ENCODE assay signal across 8 mouse cellular contexts in genomic region chr13:43480595-43480956, GRCm38 (mm10). TPM values are rescaled to one million over a fixed set of nuclear protein-coding genes. Genes with fewer than 3 reads are reported as not detected.
DNase-seq lines count a peak whose midpoint lies in the region; ATAC-seq and TF ChIP-seq lines count a peak whose summit lies in the region.

No protein-coding gene starts in this region.

- TF ChIP-seq RAD21 in CH12.LX (IDR thresholded peaks at IDR 0.05; ENCODE audit: low read depth, low read length) = no peak

- ATAC-seq in heart, embryonic 11.5 days (replicated peaks; ENCODE audit: insufficient number of reproducible peaks, low FRiP score, low TSS enrichment) = peak; percentile 33
- no peak for ATAC-seq in forebrain, embryonic 13.5 days
- ATAC-seq in liver, embryonic 14.5 days (ENCODE audit: insufficient read depth) = peak; percentile 63
- no peak; the same call in 1 of the 2 replicates for ATAC-seq in frontal cortex, adult (ENCODE audit: low TSS enrichment)

- H3K27ac ChIP-seq in heart, embryonic 11.5 days (ENCODE audit: low read depth, low read length) = peak overlapping the region; percentile 100
- peak overlapping the region; percentile 89 for H3K27ac ChIP-seq in CH12.LX (ENCODE audit: insufficient read depth, low read depth)
- peak overlapping the region; percentile 100 for H3K27ac ChIP-seq in forebrain, embryonic 13.5 days
- H3K27ac ChIP-seq in liver, embryonic 14.5 days = peak overlapping the region; percentile 85

- dilution Hi-C loops in CH12.LX (cut with MboI; ENCODE audit: extremely low pct_ligation_motif_present, extremely low pct_unique_long_range_greater_than_20kb, low sequenced_read_pairs) = no loop called here

- H3K27me3 ChIP-seq in heart, embryonic 11.5 days (ENCODE audit: control insufficient read depth, insufficient read depth, low read length) = no peaks in the 10 kb centered on the region
- no peaks in the 10 kb centered on the region for H3K27me3 ChIP-seq in CH12.LX (replicated peaks)
- no peaks in the 10 kb centered on the region for H3K27me3 ChIP-seq in forebrain, embryonic 13.5 days
- no peaks in the 10 kb centered on the region for H3K27me3 ChIP-seq in liver, embryonic 14.5 days (ENCODE audit: control insufficient read depth, insufficient read depth, low read length)

- H3K4me3 ChIP-seq in heart, embryonic 11.5 days (ENCODE audit: low read depth, low read length) = peak overlapping the region; percentile 98
- peak overlapping the region; percentile 64 to 91 (median 90) for H3K4me3 ChIP-seq in CH12.LX (replicated peaks in 1 of 3; ENCODE audit: low read depth in 2 of 3, low read length in 2 of 3, poor library complexity in 1 of 3)
- peak overlapping the region; percentile 91 for H3K4me3 ChIP-seq in forebrain, embryonic 13.5 days
- peak overlapping the region; percentile 73 to 93 for H3K4me3 ChIP-seq in liver, embryonic 14.5 days (ENCODE audit: insufficient read depth in 1 of 2, low read depth in 2 of 2, low read length in 2 of 2)

- H3K4me2 ChIP-seq in heart, embryonic 11.5 days = peak overlapping the region; percentile 78
- H3K4me2 ChIP-seq in CH12.LX (ENCODE audit: insufficient read depth, low read depth, poor library complexity, severe bottlenecking) = peak overlapping the region; percentile 57; the same call in 1 of the 2 replicates
- H3K4me2 ChIP-seq in forebrain, embryonic 13.5 days = peak overlapping the region; percentile 86
- peak overlapping the region; percentile 93 for H3K4me2 ChIP-seq in liver, embryonic 14.5 days (ENCODE audit: low read depth)

- H3K9ac ChIP-seq in heart, embryonic 11.5 days (ENCODE audit: low read depth, low read length) = peak overlapping the region; percentile 99
- H3K9ac ChIP-seq in CH12.LX (ENCODE audit: insufficient read depth, low read depth) = peak overlapping the region; percentile 94
- peak overlapping the region; percentile 99 for H3K9ac ChIP-seq in forebrain, embryonic 13.5 days
- H3K9ac ChIP-seq in liver, embryonic 14.5 days (replicated peaks) = peak overlapping the region; percentile 97

- DNase-seq in heart, adult 18-20 months = no peak
- no peak for DNase-seq in CH12.LX (ENCODE audit: extremely low read depth)
- no peak for DNase-seq in liver, embryonic 14.5 days (ENCODE audit: low read depth in 3 of 3, low spot score in 3 of 3)
- DNase-seq in layer of hippocampus, adult 11-12 months (ENCODE audit: low spot score) = no peak
- no peak for DNase-seq in cerebellum, adult 11 months

- no peak for TF ChIP-seq CTCF in CH12.LX (conservative IDR thresholded peaks at IDR 0.05 in 1 of 2, IDR thresholded peaks at IDR 0.05 in 1 of 2; ENCODE audit: low read depth in 2 of 2, low read length in 2 of 2)
- no peak for TF ChIP-seq CTCF in liver, embryonic 14.5 days (IDR thresholded peaks at IDR 0.05; ENCODE audit: low read depth)

- H3K79me2 ChIP-seq in CH12.LX (replicated peaks; ENCODE audit: control insufficient read depth, extremely low read depth, insufficient read depth, poor library complexity, severe bottlenecking) = peaks cover 47% of the 10 kb centered on the region

- no peak for TF ChIP-seq EP300 in CH12.LX (IDR thresholded peaks at IDR 0.05; ENCODE audit: low read length)
- no peak for TF ChIP-seq EP300 in liver, embryonic 14.5 days (IDR thresholded peaks at IDR 0.05; ENCODE audit: low read depth)

- WGBS in heart, embryonic 11.5 days (ENCODE audit: insufficient replicate concordance) = 0% methylated on average over 16 of the region's 67 CpGs
- no CpG with 5 or more reads among the region's 67 CpGs for WGBS in forebrain, embryonic 13.5 days
- under 1% methylated on average over 49 of the region's 67 CpGs for WGBS in liver, embryonic 14.5 days (ENCODE audit: insufficient replicate concordance)

- no peak for TF ChIP-seq POLR2A in CH12.LX (IDR thresholded peaks at IDR 0.05; ENCODE audit: low read depth, low read length)

- H3K36me3 ChIP-seq in heart, embryonic 11.5 days (ENCODE audit: control insufficient read depth, insufficient read depth, low read length) = no peaks in the 10 kb centered on the region
- peaks cover 0 to 10% of the 10 kb centered on the region in 2 experiments for H3K36me3 ChIP-seq in CH12.LX (replicated peaks in 1 of 2; ENCODE audit: control insufficient read depth in 1 of 2, insufficient read depth in 1 of 2, low read length in 1 of 2)
- no peaks in the 10 kb centered on the region for H3K36me3 ChIP-seq in forebrain, embryonic 13.5 days (ENCODE audit: poor library complexity, severe bottlenecking)
- no peaks in the 10 kb centered on the region for H3K36me3 ChIP-seq in liver, embryonic 14.5 days (replicated peaks; ENCODE audit: control insufficient read depth, insufficient read depth, low read depth)

- in situ Hi-C loops in CH12.LX (cut with MboI; ENCODE audit: low pct_ligation_motif_present, low pct_unique_long_range_greater_than_20kb, low sequenced_read_pairs) = no loop called here

- H3K9me3 ChIP-seq in heart, embryonic 11.5 days (replicated peaks; ENCODE audit: control insufficient read depth, low read length) = no peaks in the 10 kb centered on the region
- no peaks in the 10 kb centered on the region for H3K9me3 ChIP-seq in CH12.LX (replicated peaks; ENCODE audit: low read length)
- H3K9me3 ChIP-seq in forebrain, embryonic 13.5 days (replicated peaks) = no peaks in the 10 kb centered on the region
- H3K9me3 ChIP-seq in liver, embryonic 14.5 days (ENCODE audit: control insufficient read depth, low read length) = no peaks in the 10 kb centered on the region

- H3K4me1 ChIP-seq in heart, embryonic 11.5 days (ENCODE audit: control insufficient read depth, insufficient read depth, low read length) = peaks cover 11% of the 10 kb centered on the region
- peaks cover 10 to 33% of the 10 kb centered on the region in 2 experiments for H3K4me1 ChIP-seq in CH12.LX (ENCODE audit: control insufficient read depth in 1 of 2, insufficient read depth in 2 of 2)
- H3K4me1 ChIP-seq in forebrain, embryonic 13.5 days = peaks cover 29% of the 10 kb centered on the region
- H3K4me1 ChIP-seq in liver, embryonic 14.5 days (replicated peaks; ENCODE audit: control insufficient read depth in 2 of 2, insufficient read depth in 2 of 2, low read length in 1 of 2) = peaks cover 8 to 25% of the 10 kb centered on the region in 2 experiments

TF ChIP-seq in CH12.LX, 34 proteins besides CTCF, POLR2A, EP300 and RAD21:
- TF ChIP-seq CHD1 (IDR thresholded peaks at IDR 0.05; ENCODE audit: low read depth, low read length) = no peak
- TF ChIP-seq JUND (conservative IDR thresholded peaks at IDR 0.05; ENCODE audit: low read depth, low read length) = no peak
- no peak for TF ChIP-seq GABPA (IDR thresholded peaks at IDR 0.05; ENCODE audit: insufficient replicate concordance, low read depth, low read length)
- no peak for TF ChIP-seq ELF1 (IDR thresholded peaks at IDR 0.05; ENCODE audit: low read depth, low read length)
- no peak for TF ChIP-seq SMC3 (IDR thresholded peaks at IDR 0.05; ENCODE audit: low read depth, low read length)
- TF ChIP-seq JUN (IDR thresholded peaks at IDR 0.05; ENCODE audit: insufficient read depth, low read depth, low read length) = no peak
- TF ChIP-seq UBTF (IDR thresholded peaks at IDR 0.05; ENCODE audit: low read depth, low read length) = no peak
- TF ChIP-seq USF1 (IDR thresholded peaks at IDR 0.05; ENCODE audit: low read depth, low read length) = no peak
- no peak for TF ChIP-seq PAX5 (IDR thresholded peaks at IDR 0.05; ENCODE audit: low read length)
- no peak for TF ChIP-seq MYC (IDR thresholded peaks at IDR 0.05; ENCODE audit: low read depth, low read length)
- TF ChIP-seq MAZ (IDR thresholded peaks at IDR 0.05; ENCODE audit: low read depth, low read length) = no peak
- no peak for TF ChIP-seq MAFK (IDR thresholded peaks at IDR 0.05; ENCODE audit: insufficient replicate concordance, low read length)
- TF ChIP-seq ZKSCAN1 (IDR thresholded peaks at IDR 0.05; ENCODE audit: borderline replicate concordance, low read depth, low read length) = no peak
- TF ChIP-seq CHD2 (IDR thresholded peaks at IDR 0.05; ENCODE audit: low read length) = no peak
- no peak for TF ChIP-seq IRF4 (IDR thresholded peaks at IDR 0.05; ENCODE audit: low read depth, low read length)
- no peak for TF ChIP-seq HCFC1 (IDR thresholded peaks at IDR 0.05; ENCODE audit: low read depth, low read length)
- TF ChIP-seq NRF1 (IDR thresholded peaks at IDR 0.05; ENCODE audit: low read depth, low read length) = no peak
- no peak for TF ChIP-seq MXI1 (IDR thresholded peaks at IDR 0.05; ENCODE audit: low read depth, low read length)
- TF ChIP-seq POLR2AphosphoS2 (IDR thresholded peaks at IDR 0.05; ENCODE audit: low read depth, low read length) = no peak

RNA-seq across cellular contexts. Expression of gene Ranbp9, which starts 0.5 kb away (rescaled TPM):
- 8.8 and 12.2 TPM in 2 replicates for polyA plus RNA-seq in heart, embryonic 11.5 days (2014; fragmentation: Nextera tagmentation; extraction: Ambion mirVana)
- total RNA-seq in heart, adult 18-20 months (2021) = 10 to 100 TPM; 40.5 to 45.0 TPM
- total RNA-seq in CH12.LX (2012; rRNA removed) = 22.0 and 23.3 TPM in 2 replicates
- total RNA-seq in CH12.LX (2014; rRNA removed) = 27.4 and 31.8 TPM in 2 replicates
- 33.3 and 37.6 TPM in 2 replicates for polyA plus RNA-seq in CH12.LX (2012; ENCODE audit: insufficient read length, low read depth)
- 12.4 and 12.7 TPM in 2 replicates for polyA plus RNA-seq in forebrain, embryonic 13.5 days (2015; fragmentation: Nextera tagmentation; extraction: Ambion mirVana)
- 5.5 and 7.2 TPM in 2 replicates for polyA plus RNA-seq in liver, embryonic 14.5 days (2012; rRNA removed)
- 3.6 and 3.7 TPM in 2 replicates for polyA plus RNA-seq in liver, embryonic 14.5 days (2014; fragmentation: Nextera tagmentation; extraction: Ambion mirVana)

Comparison
In these comparisons a context has a peak if more than half of its experiments do, and no peak if none do; other contexts are left out.
1. ATAC-seq: peak in heart, embryonic 11.5 days (single experiment) and liver, embryonic 14.5 days (single experiment); none in forebrain, embryonic 13.5 days (single experiment) and frontal cortex, adult (single experiment).
2. Peak in every context shown above with its lines, with median percentiles within 50 percentile points of each other: H3K27ac ChIP-seq, H3K4me2 ChIP-seq, H3K4me3 ChIP-seq and H3K9ac ChIP-seq.